Mouse (Mus musculus) bone marrow macrophage, adult 2 months (primary cell): ENCODE measurements at regions not wholly inside any gene's neighbourhood (a gene's known extent, or its start where the extent isn't known, plus 50 kb on each side); places are given as distances from the start of the nearest gene placed in this dataset.

Source experiments
- CTCF ChIP-seq: IDR thresholded peaks from 2 replicates; pipeline ENCODE4 v1.5.1; 2012; ENCODE audit warnings: low read depth, mild to moderate bottlenecking, low read length, moderate library complexity
- POLR2A ChIP-seq: IDR thresholded peaks from 2 replicates; pipeline ENCODE4 v1.6.1; 2012; ENCODE audit warnings: mild to moderate bottlenecking, low read depth, low read length, borderline replicate concordance

DNA sequence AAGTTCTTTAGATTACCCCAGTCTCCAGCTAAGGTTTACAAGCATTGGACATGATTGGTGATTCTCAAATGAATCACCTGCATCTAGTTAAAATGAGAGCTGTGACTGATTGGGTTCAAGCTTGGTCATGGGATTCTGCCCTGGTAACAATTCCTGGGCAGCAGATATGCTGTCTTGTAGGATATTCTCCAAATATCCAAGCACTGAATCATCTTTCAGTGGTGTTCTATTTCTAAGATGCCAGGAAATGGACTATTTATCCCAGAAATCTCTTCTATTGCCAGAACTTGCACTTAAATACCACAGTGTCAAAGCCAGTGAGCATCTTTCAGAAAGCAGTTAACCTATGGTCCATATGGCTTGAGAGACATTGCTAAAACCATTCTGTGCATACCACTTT lies 475.8 kb upstream of the Cdh11 start:
- no peak for TF ChIP-seq CTCF
- no peak for TF ChIP-seq POLR2A
